Mouse (Mus musculus) embryonic facial prominence, embryonic 13.5 days (tissue): ENCODE measurements around the gene Pygl. TPM values are rescaled to one million over a fixed set of nuclear protein-coding genes. Genes with fewer than 3 reads are reported as not detected.
A peak's percentile ranks its signal among the peaks of the same experiment; 100 is the strongest.
"Not testable (repeated sequence)": the region's sequence is repeated elsewhere in the genome, so short reads cannot be mapped to it uniquely, and the experiment has no call there.

ENCODE experiments used
- ATAC-seq: fragments of 200-750 bp; cut with Nextera tagmentation; 2 replicates; pipeline ENCODE4 v1.8.0; 2017; ENCODE audit warnings: low read depth; ENCODE audit not compliant: insufficient number of reproducible peaks, insufficient read depth, low FRiP score, low TSS enrichment
- H3K27ac ChIP-seq: fragments of 300-500 bp; sonication (generic); 2 replicates; pipeline ENCODE4 v1.5.1; 2015; ENCODE audit warnings: moderate library complexity, mild to moderate bottlenecking, inconsistent platforms
- H3K27me3 ChIP-seq: fragments of 300-500 bp; sonication (generic); 2 replicates; pipeline ENCODE4 v1.6.1; 2015; ENCODE audit warnings: mild to moderate bottlenecking, inconsistent platforms
- H3K36me3 ChIP-seq: fragments of 300-500 bp; sonication (generic); 2 replicates; pipeline ENCODE4 v1.6.1; 2015; ENCODE audit warnings: mild to moderate bottlenecking, inconsistent platforms
- H3K4me1 ChIP-seq: fragments of 300-500 bp; sonication (generic); 2 replicates; pipeline ENCODE4 v1.6.1; 2015; ENCODE audit warnings: inconsistent platforms
- H3K4me2 ChIP-seq: fragments of 300-500 bp; sonication (generic); 2 replicates; pipeline ENCODE4 v1.6.1; 2015; ENCODE audit warnings: moderate library complexity, mild to moderate bottlenecking, inconsistent platforms
- H3K4me3 ChIP-seq: fragments of 300-500 bp; sonication (generic); 2 replicates; pipeline ENCODE4 v1.5.1; 2015; ENCODE audit warnings: mild to moderate bottlenecking, inconsistent platforms
- H3K9ac ChIP-seq: fragments of 300-500 bp; sonication (generic); 2 replicates; pipeline ENCODE4 v1.6.1; 2015; ENCODE audit warnings: mild to moderate bottlenecking, inconsistent platforms
- H3K9me3 ChIP-seq: fragments of 300-500 bp; sonication (generic); 2 replicates; pipeline ENCODE4 v1.6.1; 2016; ENCODE audit warnings: inconsistent platforms
- WGBS: fragments of 180-500 bp; shearing (Covaris S2); methylation state at CpG from one replicate; pipeline ENCODE4 v1.1.7; 2015; ENCODE audit warnings: mixed read lengths; 5-methylcytosine and 5-hydroxymethylcytosine counted together
- polyA plus RNA-seq: library from polyadenylated mRNA; unstranded; fragments of >200 nt; fragmentation: Nextera tagmentation; extraction: Ambion mirVana; gene quantifications from 2 replicates; pipeline ENCODE4 v1.2.1, GENCODE M21; 2015

Gene Pygl
- polyA plus RNA-seq, 1 experiment from 2014 or later: 16.3 TPM

DNA sequence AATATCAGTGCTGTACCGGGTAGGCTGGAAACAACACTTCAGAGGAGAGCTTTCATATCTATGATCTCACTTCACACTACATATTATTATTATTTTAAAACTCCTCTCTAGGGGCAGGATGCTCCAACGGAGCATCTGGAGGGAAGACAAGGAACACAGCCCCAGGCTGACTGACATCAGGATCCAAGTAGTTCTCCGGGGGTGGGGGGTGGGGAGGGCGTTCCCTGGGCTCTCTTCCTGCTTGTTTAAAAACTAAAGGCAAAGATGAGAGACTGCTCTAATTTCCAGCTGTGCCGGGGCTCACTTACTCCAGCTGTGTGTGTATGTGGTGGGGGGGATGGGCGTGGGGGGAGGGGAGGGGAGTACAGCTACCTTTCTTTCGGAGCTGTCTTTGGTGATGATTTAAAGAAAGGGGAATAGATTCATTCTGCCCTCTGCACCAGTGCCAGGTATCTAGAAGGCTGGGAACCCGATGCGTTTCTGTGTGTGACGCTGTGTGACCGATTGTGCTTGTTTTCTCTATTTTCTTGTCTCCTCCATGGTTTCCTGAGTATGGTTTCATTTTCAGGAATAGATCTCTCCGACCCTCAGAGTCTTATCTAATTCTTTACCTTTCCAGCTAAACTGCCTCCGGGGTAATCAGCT, 83.2 kb downstream of the Pygl start:
- Histone ChIP-seq H3K27ac (peak overlapping the region; percentile 44), H3K9ac (peak overlapping the region; percentile 40; the same call in 1 of the 2 replicates)
- ATAC-seq: peak; percentile 52; the same call in 1 of the 2 replicates

DNA sequence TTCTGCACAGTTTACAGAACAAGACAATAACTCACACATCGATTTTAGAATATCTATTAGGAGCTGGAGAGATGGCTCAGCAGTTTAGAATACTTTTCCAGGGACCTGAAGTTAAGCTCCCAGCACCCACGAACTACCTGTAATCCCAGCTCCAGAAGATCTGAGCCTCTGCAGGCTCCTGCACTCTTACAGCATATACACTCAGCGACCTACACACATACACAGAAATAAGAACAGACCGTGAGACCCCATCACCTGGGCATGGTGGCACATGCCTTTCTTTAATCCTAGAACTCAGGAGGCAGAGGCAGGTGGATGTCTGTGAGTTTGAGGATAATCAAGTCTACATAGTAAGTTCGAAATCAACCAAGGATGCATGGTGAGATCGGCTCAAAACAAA, 85.7 kb downstream of the Pygl start:
- Histone ChIP-seq H3K27ac (no peak overlapping the region), H3K4me2 (no peak overlapping the region), H3K9ac (no peak overlapping the region), H3K4me3 (no peak overlapping the region), H3K4me1 (peaks cover 17% of the 10 kb centered on the region), H3K36me3 (no peaks in the 10 kb centered on the region), H3K27me3 (no peaks in the 10 kb centered on the region), H3K9me3 (no peaks in the 10 kb centered on the region)
- 91% methylated on average over 6 of the region's 6 CpGs for WGBS
- no peak for ATAC-seq

More for the DNA sequence above, 83.2 kb downstream of the Pygl start:
- Histone ChIP-seq H3K9me3 (no peaks in the 10 kb centered on the region), H3K4me3 (peak overlapping the region; percentile 35), H3K4me1 (peaks cover 25% of the 10 kb centered on the region), H3K27me3 (no peaks in the 10 kb centered on the region), H3K4me2 (peak overlapping the region; percentile 59), H3K36me3 (no peaks in the 10 kb centered on the region)
- 4% methylated on average over 13 of the region's 13 CpGs for WGBS

DNA sequence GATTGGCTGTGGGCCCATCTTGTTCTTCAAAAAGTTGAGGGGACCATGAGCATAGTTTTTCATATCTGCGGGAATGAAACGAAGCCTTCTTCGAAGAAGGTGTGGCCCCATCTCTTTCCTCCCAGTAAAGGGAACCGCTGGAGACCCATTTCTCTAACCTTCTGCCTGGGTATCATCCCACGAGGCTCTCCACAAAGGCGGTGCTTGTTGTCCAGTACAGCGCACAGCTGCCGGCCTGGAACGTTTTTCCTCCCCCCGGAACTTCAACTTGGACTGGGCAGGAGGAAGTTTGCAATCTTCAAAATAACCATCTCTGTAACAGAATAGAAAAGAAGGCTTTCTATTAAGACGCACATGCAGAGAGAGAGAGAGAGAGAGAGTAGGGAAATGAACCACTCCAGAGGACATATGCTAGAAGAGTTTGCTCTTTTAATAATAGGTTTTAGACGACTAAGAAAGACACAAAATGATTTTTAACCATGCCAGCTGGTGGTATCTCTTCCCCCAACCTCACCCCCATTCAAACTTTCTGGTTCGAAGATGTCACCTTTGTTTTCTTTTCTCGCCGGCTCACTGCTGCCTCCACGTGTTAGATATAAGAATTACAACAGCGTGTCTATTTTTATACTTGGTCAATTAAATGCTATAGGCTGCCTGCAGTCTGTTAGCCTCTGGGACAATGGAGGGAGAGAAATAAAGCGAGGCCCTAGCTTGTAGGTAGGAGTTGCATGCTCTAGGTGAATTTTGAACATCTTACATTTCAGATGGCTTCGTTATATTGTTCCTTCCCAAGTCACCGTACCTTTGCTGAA, 86.4 kb downstream of the Pygl start:
- H3K4me2 ChIP-seq: no peak overlapping the region
- WGBS: 44% methylated on average over 20 of the region's 20 CpGs

DNA sequence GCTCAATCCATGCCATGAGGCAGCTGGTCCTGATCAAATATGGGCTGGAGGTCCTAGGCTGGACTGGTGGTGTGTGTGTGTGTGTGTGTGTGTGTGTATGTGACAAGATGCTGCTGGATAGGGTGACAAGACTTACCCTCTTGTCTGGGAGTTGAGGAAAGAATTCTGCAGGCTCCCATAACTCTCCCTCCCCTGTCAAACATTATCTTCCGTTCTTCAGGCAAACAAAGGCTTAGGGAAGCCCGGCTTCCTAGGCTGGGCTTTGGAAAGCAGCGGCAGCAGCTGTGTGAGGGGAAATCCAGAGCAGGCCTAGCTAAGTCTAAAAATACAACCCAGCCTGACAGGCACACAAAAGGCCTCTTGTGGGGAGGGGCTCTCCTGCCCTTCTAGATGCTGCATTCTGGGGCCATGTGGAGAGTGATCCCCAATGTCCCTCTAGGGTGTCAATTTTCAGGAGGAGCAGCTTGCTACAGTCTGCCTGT, 87.1 kb downstream of the Pygl start:
- not testable (repeated sequence) for H3K4me2 ChIP-seq, ATAC-seq, H3K9me3 ChIP-seq, H3K36me3 ChIP-seq, H3K27me3 ChIP-seq, H3K9ac ChIP-seq, H3K4me3 ChIP-seq
- H3K4me1 ChIP-seq: peaks cover 17% of the 10 kb centered on the region
- 12% methylated on average over 3 of the region's 3 CpGs for WGBS
- H3K27ac ChIP-seq: peak overlapping the region; percentile 51

More for the DNA sequence above, 86.4 kb downstream of the Pygl start:
- no peak for ATAC-seq
- Histone ChIP-seq H3K36me3 (no peaks in the 10 kb centered on the region), H3K27ac (peak overlapping the region; percentile 51), H3K27me3 (no peaks in the 10 kb centered on the region), H3K9ac (no peak overlapping the region), H3K9me3 (no peaks in the 10 kb centered on the region), H3K4me3 (no peak overlapping the region), H3K4me1 (peaks cover 17% of the 10 kb centered on the region)

DNA sequence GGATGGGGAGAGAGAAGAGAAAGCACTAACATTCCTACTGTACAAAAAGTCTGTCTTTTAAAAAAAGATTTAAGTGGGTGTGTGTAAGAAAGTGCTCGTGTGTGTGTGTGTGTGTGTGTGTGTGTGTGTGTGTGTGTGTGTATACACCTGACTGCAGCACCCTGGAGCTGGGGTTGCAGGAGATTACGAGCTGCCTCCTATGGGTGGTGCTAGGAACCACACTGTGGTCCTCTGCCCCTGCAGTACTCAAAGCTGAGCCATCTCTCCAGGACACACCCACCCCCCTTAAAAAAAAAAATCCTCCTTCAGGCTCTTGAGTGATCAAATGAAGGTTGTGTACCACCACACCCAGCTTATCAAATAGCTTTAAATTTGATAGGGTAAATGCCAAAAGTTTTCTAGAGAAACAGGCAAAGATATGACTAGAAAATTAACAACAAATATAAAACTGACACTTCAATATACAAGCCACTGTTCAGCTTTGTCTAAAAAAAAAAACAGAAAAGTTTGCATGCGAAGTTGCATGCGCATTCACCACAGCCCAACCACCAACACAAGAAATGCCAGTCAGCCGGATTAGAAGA, 90.2 kb downstream of the Pygl start:
- no peaks in the 10 kb centered on the region for H3K9me3 ChIP-seq
- ATAC-seq: no peak
- H3K27me3 ChIP-seq: no peaks in the 10 kb centered on the region
- no peak overlapping the region for H3K27ac ChIP-seq
- no peak overlapping the region for H3K9ac ChIP-seq
- H3K4me2 ChIP-seq: no peak overlapping the region
- H3K4me3 ChIP-seq: no peak overlapping the region
- peaks cover 10% of the 10 kb centered on the region for H3K4me1 ChIP-seq
- H3K36me3 ChIP-seq: no peaks in the 10 kb centered on the region
- 82% methylated on average over 5 of the region's 5 CpGs for WGBS

Other genes starting within 250 kb of the Pygl start
- gene Sav1, start 244.5 kb downstream of the Pygl start, polyA plus RNA-seq: 4.4 and 8.7 TPM in 2 replicates
- 12.0 and 12.3 TPM in 2 replicates for gene Nin, start 117.8 kb downstream of the Pygl start, polyA plus RNA-seq
- gene Abhd12b, start 77.3 kb downstream of the Pygl start, polyA plus RNA-seq: 0.18 and 0.21 TPM in 2 replicates
- gene Trim9, start 116.1 kb upstream of the Pygl start, polyA plus RNA-seq: 1.5 and 2.3 TPM in 2 replicates
- gene Tmx1, start 221.6 kb upstream of the Pygl start, polyA plus RNA-seq: 93.2 and 105 TPM in 2 replicates